Mouse (Mus musculus): ENCODE results near the gene Tubb4b. TPM values are rescaled to one million over a fixed set of nuclear protein-coding genes. Genes with fewer than 3 reads are reported as not detected.

Tubb4b gene
- polyA plus RNA-seq, 1 experiment from 2014 or later, result 395 TPM

DNA sequence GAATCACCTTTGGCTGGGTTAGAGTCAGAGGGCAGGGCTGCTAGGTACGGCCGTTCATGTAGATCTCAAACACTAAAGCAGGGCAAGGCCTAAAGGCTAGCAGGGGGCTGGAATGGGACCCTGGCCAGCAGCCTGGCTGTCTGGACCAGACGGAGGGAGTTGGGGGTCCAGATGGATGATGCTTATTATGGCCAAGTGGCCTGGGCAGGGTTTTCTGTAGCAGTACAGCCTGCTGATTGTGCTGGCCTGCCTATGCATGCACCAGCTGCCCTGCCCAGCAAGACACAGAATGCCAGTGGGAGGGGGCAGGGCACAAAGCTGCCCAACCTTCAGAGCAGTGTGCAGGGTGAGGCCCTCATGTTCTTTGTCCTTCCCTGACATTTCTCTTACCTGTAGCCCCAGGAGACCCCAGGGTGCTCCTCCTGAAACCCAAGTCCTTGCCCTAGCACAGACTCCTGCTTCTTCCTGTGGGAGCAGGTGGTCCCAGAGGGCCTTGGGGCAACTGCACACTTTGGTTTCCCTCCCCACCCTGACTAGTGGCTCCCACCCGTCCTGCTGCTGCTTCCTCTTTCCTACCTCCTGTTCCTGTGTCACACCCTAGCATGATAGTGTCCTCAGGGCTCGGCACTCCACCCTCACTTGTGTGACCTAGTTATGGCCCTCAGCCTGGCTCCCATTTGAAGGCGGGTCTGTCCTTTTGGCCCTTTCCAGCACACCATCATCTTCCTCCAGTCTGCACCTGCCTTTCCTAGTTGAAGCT lies 41.6 kb upstream of the Tubb4b start:
- H3K4me2 ChIP-seq (ENCODE audit: low read length), result peak overlapping the region; percentile 31
- no peaks in the 10 kb centered on the region for H3K9me3 ChIP-seq (ENCODE audit: control insufficient read depth, low read length)
- peaks cover 30% of the 10 kb centered on the region for H3K36me3 ChIP-seq (ENCODE audit: control insufficient read depth, insufficient read depth, low read length)
- ATAC-seq (ENCODE audit: insufficient number of reproducible peaks, insufficient read depth, low FRiP score, low read depth), result no peak
- H3K9ac ChIP-seq (ENCODE audit: low read length), result peak overlapping the region; percentile 2
- H3K4me1 ChIP-seq (ENCODE audit: control insufficient read depth in 2 of 2, insufficient read depth in 2 of 2, low read length in 2 of 2), result peaks cover 27 to 39% of the 10 kb centered on the region in 2 experiments
- 50% methylated on average over 6 of the region's 6 CpGs for WGBS
- H3K27ac ChIP-seq (replicated peaks in 1 of 2; ENCODE audit: control insufficient read depth in 1 of 2, insufficient read depth in 1 of 2, low read depth in 2 of 2, low read length in 2 of 2), result no peak overlapping the region
- no peak overlapping the region for H3K4me3 ChIP-seq (ENCODE audit: control insufficient read depth in 1 of 2, insufficient read depth in 1 of 2, low read depth in 1 of 2, low read length in 2 of 2)
- H3K27me3 ChIP-seq (ENCODE audit: control insufficient read depth, insufficient read depth, low read length), result peaks cover 8% of the 10 kb centered on the region

GRCm38 (mm10) chr2:25264851-25265250 lies 40.3 kb upstream of the Tubb4b start:
- no peaks in the 10 kb centered on the region for H3K9me3 ChIP-seq (ENCODE audit: control insufficient read depth, low read length)
- peaks cover 26 to 33% of the 10 kb centered on the region in 2 experiments for H3K4me1 ChIP-seq (ENCODE audit: control insufficient read depth in 2 of 2, insufficient read depth in 2 of 2, low read length in 2 of 2)
- 72% methylated on average over 3 of the region's 3 CpGs for WGBS
- H3K4me2 ChIP-seq (ENCODE audit: low read length), result no peak overlapping the region
- peaks cover 19% of the 10 kb centered on the region for H3K36me3 ChIP-seq (ENCODE audit: control insufficient read depth, insufficient read depth, low read length)
- H3K27me3 ChIP-seq (ENCODE audit: control insufficient read depth, insufficient read depth, low read length), result peaks cover 8% of the 10 kb centered on the region
- no peak for ATAC-seq (ENCODE audit: insufficient number of reproducible peaks, insufficient read depth, low FRiP score, low read depth)
- no peak overlapping the region for H3K27ac ChIP-seq (replicated peaks in 1 of 2; ENCODE audit: control insufficient read depth in 1 of 2, insufficient read depth in 1 of 2, low read depth in 2 of 2, low read length in 2 of 2)
- H3K9ac ChIP-seq (ENCODE audit: low read length), result no peak overlapping the region
- H3K4me3 ChIP-seq (ENCODE audit: control insufficient read depth in 1 of 2, insufficient read depth in 1 of 2, low read depth in 1 of 2, low read length in 2 of 2), result no peak overlapping the region

- no peak overlapping the region for H3K4me3 ChIP-seq (ENCODE audit: control insufficient read depth in 1 of 2, insufficient read depth in 1 of 2, low read depth in 1 of 2, low read length in 2 of 2)
- no peak overlapping the region for H3K27ac ChIP-seq (replicated peaks in 1 of 2; ENCODE audit: control insufficient read depth in 1 of 2, insufficient read depth in 1 of 2, low read depth in 2 of 2, low read length in 2 of 2)
- H3K9me3 ChIP-seq (ENCODE audit: control insufficient read depth, low read length), result no peaks in the 10 kb centered on the region
- 66% methylated on average over 5 of the region's 5 CpGs for WGBS
- peaks cover 26 to 33% of the 10 kb centered on the region in 2 experiments for H3K4me1 ChIP-seq (ENCODE audit: control insufficient read depth in 2 of 2, insufficient read depth in 2 of 2, low read length in 2 of 2)
- H3K27me3 ChIP-seq (ENCODE audit: control insufficient read depth, insufficient read depth, low read length), result peaks cover 8% of the 10 kb centered on the region
- peak overlapping the region; percentile 97; the same call in 1 of the 2 replicates for H3K4me2 ChIP-seq (ENCODE audit: low read length)
- no peak for ATAC-seq (ENCODE audit: insufficient number of reproducible peaks, insufficient read depth, low FRiP score, low read depth)
- H3K9ac ChIP-seq (ENCODE audit: low read length), result no peak overlapping the region
- H3K36me3 ChIP-seq (ENCODE audit: control insufficient read depth, insufficient read depth, low read length), result peaks cover 13% of the 10 kb centered on the region
These were observed 39.8 kb upstream of the Tubb4b start for GRCm38 (mm10) chr2:25264286-25264660.

DNA sequence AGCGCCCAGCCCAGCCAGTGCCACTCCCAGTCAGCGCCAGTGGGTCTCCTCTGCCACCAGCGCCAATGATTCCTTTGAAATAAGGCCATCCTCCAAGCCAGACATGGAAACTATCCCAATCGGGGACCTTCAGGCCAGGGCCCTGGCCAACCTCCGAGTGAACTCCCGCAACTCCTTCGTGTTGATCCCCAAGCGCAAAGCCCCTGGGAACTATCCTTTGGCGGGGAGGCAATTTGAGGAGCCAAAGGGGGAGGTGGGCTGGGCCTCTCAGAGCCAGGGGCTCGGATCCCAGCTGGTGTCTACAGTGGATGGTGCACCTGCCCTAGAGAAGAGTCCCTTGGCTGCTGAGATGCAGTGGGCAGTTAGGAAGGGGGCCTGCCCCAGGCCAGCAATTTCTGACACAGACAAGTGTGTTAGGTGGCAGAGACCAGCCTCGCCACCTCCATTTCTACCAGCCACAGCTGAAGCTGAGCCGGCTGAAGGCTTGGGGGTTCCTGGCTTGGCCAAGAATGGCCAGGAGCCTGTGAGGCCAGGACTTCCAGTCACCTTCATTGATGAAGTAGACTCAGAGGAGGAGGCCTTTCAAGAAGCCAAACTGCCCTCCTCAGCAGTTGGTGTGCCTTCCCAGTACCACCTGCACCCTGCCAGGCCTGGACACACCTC lies 39.3 kb upstream of the Tubb4b start:
- H3K4me1 ChIP-seq (ENCODE audit: control insufficient read depth in 2 of 2, insufficient read depth in 2 of 2, low read length in 2 of 2), result peaks cover 26 to 33% of the 10 kb centered on the region in 2 experiments
- peak overlapping the region; percentile 62 to 70 for H3K4me3 ChIP-seq (ENCODE audit: control insufficient read depth in 1 of 2, insufficient read depth in 1 of 2, low read depth in 1 of 2, low read length in 2 of 2)
- peak overlapping the region; percentile 97 for H3K4me2 ChIP-seq (ENCODE audit: low read length)
- no peak for ATAC-seq (ENCODE audit: insufficient number of reproducible peaks, insufficient read depth, low FRiP score, low read depth)
- no peaks in the 10 kb centered on the region for H3K9me3 ChIP-seq (ENCODE audit: control insufficient read depth, low read length)
- H3K27me3 ChIP-seq (ENCODE audit: control insufficient read depth, insufficient read depth, low read length), result peaks cover 8% of the 10 kb centered on the region
- H3K27ac ChIP-seq (replicated peaks in 1 of 2; ENCODE audit: control insufficient read depth in 1 of 2, insufficient read depth in 1 of 2, low read depth in 2 of 2, low read length in 2 of 2), result no peak overlapping the region
- H3K36me3 ChIP-seq (ENCODE audit: control insufficient read depth, insufficient read depth, low read length), result peaks cover 8% of the 10 kb centered on the region; the same call in 1 of the 2 replicates
- 24% methylated on average over 12 of the region's 12 CpGs for WGBS
- peak overlapping the region; percentile 72 for H3K9ac ChIP-seq (ENCODE audit: low read length)

DNA sequence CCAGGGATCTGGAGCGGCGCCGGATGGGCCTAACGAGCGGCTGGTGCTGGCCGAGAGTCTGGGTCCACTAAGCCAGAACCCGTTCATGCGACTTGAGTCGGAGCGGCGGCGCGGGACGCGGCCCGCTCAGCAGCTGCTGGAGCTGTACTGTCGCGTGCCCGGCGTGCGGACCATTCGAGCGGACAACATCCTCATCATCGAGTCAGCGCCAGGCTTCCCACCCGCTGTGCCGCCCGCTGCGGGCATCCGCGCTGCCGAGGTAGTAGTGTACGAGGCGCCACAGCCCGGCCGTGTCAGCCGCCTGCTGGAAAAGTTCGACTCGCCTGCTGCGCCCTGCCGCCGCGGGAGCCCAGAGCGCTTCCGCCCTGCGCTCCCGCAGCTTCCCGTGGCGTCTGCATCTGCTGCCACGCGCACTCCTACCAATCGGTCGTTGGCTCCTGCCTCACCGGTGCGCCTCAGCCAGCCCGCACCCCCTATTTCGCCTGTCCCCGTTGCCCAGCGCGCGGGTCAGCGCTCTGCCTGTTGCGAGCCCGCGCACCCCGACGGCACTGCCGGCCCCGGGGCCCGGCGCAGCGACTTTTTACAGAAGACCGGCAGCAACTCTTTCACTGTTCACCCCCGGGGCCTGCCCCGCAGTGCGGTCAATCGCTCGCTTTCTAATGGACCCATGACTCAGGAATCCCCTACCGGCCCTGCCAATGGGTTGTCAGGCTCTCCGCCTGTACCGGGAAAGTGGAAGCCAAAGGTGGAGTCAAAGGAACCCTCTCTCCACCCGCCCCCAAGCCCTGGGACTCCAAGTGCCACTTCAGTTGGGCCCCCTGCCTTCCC lies 38.5 kb upstream of the Tubb4b start:
- ATAC-seq (ENCODE audit: insufficient number of reproducible peaks, insufficient read depth, low FRiP score, low read depth), result 0 out of 2 replicates have a peak, but pooled peaks have one; percentile 10
- 0 out of 2 replicates have a peak, but pooled peaks cover under 1% of the 10 kb centered on the region for H3K36me3 ChIP-seq (ENCODE audit: control insufficient read depth, insufficient read depth, low read length)
- no peak overlapping the region for H3K27ac ChIP-seq (replicated peaks in 1 of 2; ENCODE audit: control insufficient read depth in 1 of 2, insufficient read depth in 1 of 2, low read depth in 2 of 2, low read length in 2 of 2)
- H3K4me1 ChIP-seq (ENCODE audit: control insufficient read depth in 2 of 2, insufficient read depth in 2 of 2, low read length in 2 of 2), result peaks cover 26 to 33% of the 10 kb centered on the region in 2 experiments
- peak overlapping the region; percentile 62 to 70 for H3K4me3 ChIP-seq (ENCODE audit: control insufficient read depth in 1 of 2, insufficient read depth in 1 of 2, low read depth in 1 of 2, low read length in 2 of 2)
- H3K9ac ChIP-seq (ENCODE audit: low read length), result peak overlapping the region; percentile 72
- peaks cover 8% of the 10 kb centered on the region for H3K27me3 ChIP-seq (ENCODE audit: control insufficient read depth, insufficient read depth, low read length)
- peak overlapping the region; percentile 97 for H3K4me2 ChIP-seq (ENCODE audit: low read length)
- under 1% methylated on average over 82 of the region's 82 CpGs for WGBS
- H3K9me3 ChIP-seq (ENCODE audit: control insufficient read depth, low read length), result no peaks in the 10 kb centered on the region

DNA sequence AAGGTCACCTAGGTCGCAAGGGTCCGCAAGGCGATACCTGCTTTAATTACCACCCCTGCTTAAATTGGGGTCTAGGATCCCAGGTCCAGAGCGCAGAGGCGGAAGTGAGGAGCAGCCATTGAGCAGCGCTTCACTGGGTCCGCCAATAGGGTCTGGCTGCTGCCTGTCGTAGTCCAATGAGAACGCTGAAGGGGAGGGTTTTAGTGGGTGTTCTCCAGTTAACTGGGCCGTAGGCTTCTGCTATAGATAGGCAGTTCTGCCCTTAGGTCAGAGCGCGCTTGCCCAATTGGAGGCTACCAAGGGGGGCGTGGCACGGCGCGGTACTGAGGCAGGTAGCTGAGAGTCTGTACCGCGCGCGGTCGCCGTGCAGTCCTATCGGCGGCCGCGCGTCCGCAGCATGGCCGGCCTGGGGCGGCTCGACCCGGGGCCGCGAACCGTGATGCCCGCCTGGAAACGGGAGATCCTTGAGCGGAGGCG lies 37.8 kb upstream of the Tubb4b start, which contains the start of gene Tprn:
Tprn (plus strand) TSS at position 328 of the 477 bp plus-strand sequence.
- Histone ChIP-seq H3K36me3 (ENCODE audit: control insufficient read depth, insufficient read depth, low read length) (no peaks in the 10 kb centered on the region), H3K4me1 (ENCODE audit: control insufficient read depth in 2 of 2, insufficient read depth in 2 of 2, low read length in 2 of 2) (peaks cover 25 to 32% of the 10 kb centered on the region in 2 experiments), H3K9ac (ENCODE audit: low read length) (peak within 1 kb of the TSS; percentile 72), H3K27ac (replicated peaks in 1 of 2; ENCODE audit: control insufficient read depth in 1 of 2, insufficient read depth in 1 of 2, low read depth in 2 of 2, low read length in 2 of 2) (0 out of 4 replicates have a peak within 1 kb of the TSS, but pooled peaks of 1 of the 2 experiments have one; percentile 24), H3K4me3 (ENCODE audit: control insufficient read depth in 1 of 2, insufficient read depth in 1 of 2, low read depth in 1 of 2, low read length in 2 of 2) (peak within 1 kb of the TSS; percentile 62 to 70), H3K4me2 (ENCODE audit: low read length) (peak within 1 kb of the TSS; percentile 97), H3K9me3 (ENCODE audit: control insufficient read depth, low read length) (no peaks in the 10 kb centered on the region), H3K27me3 (ENCODE audit: control insufficient read depth, insufficient read depth, low read length) (peaks cover 8% of the 10 kb centered on the region)
- peak; percentile 96 for ATAC-seq (ENCODE audit: insufficient number of reproducible peaks, insufficient read depth, low FRiP score, low read depth)
- under 1% methylated on average over 38 of the region's 39 CpGs for WGBS

- H3K9ac ChIP-seq (ENCODE audit: low read length), result peak overlapping the region; percentile 60
- H3K27ac ChIP-seq (replicated peaks in 1 of 2; ENCODE audit: control insufficient read depth in 1 of 2, insufficient read depth in 1 of 2, low read depth in 2 of 2, low read length in 2 of 2), result 0 out of 4 replicates have a peak overlapping the region, but pooled peaks of 1 of the 2 experiments have one; percentile 24
- peaks cover 8% of the 10 kb centered on the region for H3K27me3 ChIP-seq (ENCODE audit: control insufficient read depth, insufficient read depth, low read length)
- H3K9me3 ChIP-seq (ENCODE audit: control insufficient read depth, low read length), result no peaks in the 10 kb centered on the region
- no peak; the same call in 1 of the 2 replicates for ATAC-seq (ENCODE audit: insufficient number of reproducible peaks, insufficient read depth, low FRiP score, low read depth)
- peaks cover 21 to 27% of the 10 kb centered on the region in 2 experiments for H3K4me1 ChIP-seq (ENCODE audit: control insufficient read depth in 2 of 2, insufficient read depth in 2 of 2, low read length in 2 of 2)
- H3K4me2 ChIP-seq (ENCODE audit: low read length), result peak overlapping the region; percentile 97
- H3K4me3 ChIP-seq (ENCODE audit: control insufficient read depth in 1 of 2, insufficient read depth in 1 of 2, low read depth in 1 of 2, low read length in 2 of 2), result peak overlapping the region; percentile 38 to 70
- WGBS, result 42% methylated on average over 12 of the region's 12 CpGs
- no peaks in the 10 kb centered on the region for H3K36me3 ChIP-seq (ENCODE audit: control insufficient read depth, insufficient read depth, low read length)
These were observed 37.4 kb upstream of the Tubb4b start for GRCm38 (mm10) chr2:25261870-25262269.

Data from heart, embryonic 14.5 days (tissue).